Mouse (Mus musculus) lung, embryonic 14.5 days (tissue): ENCODE results near the gene Gm4881. TPM values are rescaled to one million over a fixed set of nuclear protein-coding genes. Genes with fewer than 3 reads are reported as not detected.

Source experiments
- ATAC-seq: fragments of 200-750 bp; cut with Nextera tagmentation; 2 replicates; pipeline ENCODE4 v1.8.0; 2017; ENCODE audit warnings: mild to moderate bottlenecking, moderate TSS enrichment, moderate library complexity; ENCODE audit not compliant: insufficient read depth
- DNase-seq: peaks from one replicate; pipeline ENCODE4 v3.0.0-alpha.2; 2015
- H3K27ac ChIP-seq: fragments of 300-500 bp; sonication (generic); 2 replicates; pipeline ENCODE4 v1.5.1; 2014; ENCODE audit warnings: low read depth, mild to moderate bottlenecking, moderate library complexity
- H3K27me3 ChIP-seq: fragments of 300-500 bp; sonication (generic); 2 replicates; pipeline ENCODE4 v1.6.1; 2014; ENCODE audit warnings: low read length, control low read depth; ENCODE audit not compliant: insufficient read depth
- H3K36me3 ChIP-seq: fragments of 300-500 bp; sonication (generic); 2 replicates; pipeline ENCODE4 v1.6.1; 2014; ENCODE audit warnings: control low read depth; ENCODE audit not compliant: insufficient read depth
- H3K4me1 ChIP-seq: fragments of 300-500 bp; sonication (generic); 2 replicates; pipeline ENCODE4 v1.6.1; 2014; ENCODE audit warnings: antibody characterized with exemption, control low read depth; ENCODE audit not compliant: insufficient read depth
- H3K4me2 ChIP-seq: fragments of 300-500 bp; sonication (generic); 2 replicates; pipeline ENCODE4 v1.6.1; 2014; ENCODE audit warnings: mild to moderate bottlenecking
- H3K4me3 ChIP-seq: fragments of 300-500 bp; sonication (generic); 2 replicates; pipeline ENCODE4 v1.5.1; 2014; ENCODE audit warnings: low read depth, low read length
- H3K9ac ChIP-seq: fragments of 300-500 bp; sonication (generic); 2 replicates; pipeline ENCODE4 v1.6.1; 2014
- H3K9me3 ChIP-seq: fragments of 300-500 bp; sonication (generic); 2 replicates; pipeline ENCODE4 v1.6.1; 2016; ENCODE audit warnings: low read depth, low read length, control low read depth
- CTCF ChIP-seq: IDR thresholded peaks from 2 replicates; pipeline ENCODE4 v1.5.1; 2016; ENCODE audit warnings: antibody characterized with exemption, low read depth
- WGBS: fragments of 180-500 bp; shearing (Covaris S2); extraction: QIAGEN DNeasy Blood & Tissue Kit; methylation state at CpG from one replicate; pipeline ENCODE4 v1.1.7; 2014; 5-methylcytosine and 5-hydroxymethylcytosine counted together
- polyA plus RNA-seq: library from polyadenylated mRNA; unstranded; fragments of >200 nt; fragmentation: Nextera tagmentation; extraction: Ambion mirVana; gene quantifications from 2 replicates; pipeline ENCODE4 v1.2.1, GENCODE M21; 2014

Gm4881 gene
- polyA plus RNA-seq, 1 experiment from 2014 or later = not detected

- TF ChIP-seq CTCF = no peak
- H3K36me3 ChIP-seq = peaks cover 63% of the 10 kb centered on the region
- H3K4me3 ChIP-seq = no peak overlapping the region
- no peak for DNase-seq
- H3K4me2 ChIP-seq = no peak overlapping the region
- H3K27ac ChIP-seq = 0 out of 2 replicates have a peak overlapping the region, but pooled peaks have one; percentile 56
- WGBS = 80% methylated on average over 6 of the region's 6 CpGs
- H3K4me1 ChIP-seq = peaks cover 8% of the 10 kb centered on the region
- no peaks in the 10 kb centered on the region for H3K9me3 ChIP-seq
- no peaks in the 10 kb centered on the region for H3K27me3 ChIP-seq
- H3K9ac ChIP-seq = no peak overlapping the region
- peak; percentile 7; the same call in 1 of the 2 replicates for ATAC-seq
Observed at GRCm38 (mm10) chr7:24889431-24890220, 54.7 kb downstream of the Gm4881 start.

DNA sequence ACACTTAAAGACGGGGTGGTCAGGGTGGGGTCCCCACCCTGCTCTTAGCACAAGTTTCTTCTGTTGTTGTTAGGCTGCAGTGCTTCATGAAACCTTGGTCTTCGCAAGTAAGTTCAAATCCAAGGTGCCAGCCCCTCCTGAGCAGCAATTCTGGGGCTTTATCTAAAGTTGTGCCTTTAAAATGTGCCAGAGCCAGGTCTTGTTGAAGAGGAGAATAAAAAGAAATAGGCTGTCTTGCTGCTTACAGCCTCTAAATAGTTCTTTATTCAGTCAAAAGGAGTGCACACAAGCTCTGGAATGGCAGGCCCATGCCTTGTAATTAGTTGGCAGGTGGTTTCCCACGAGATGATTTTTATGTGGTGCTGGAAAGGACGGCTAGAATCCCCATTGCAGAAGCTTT lies 57.2 kb downstream of the Gm4881 start:
- H3K9me3 ChIP-seq = no peaks in the 10 kb centered on the region
- ATAC-seq = no peak
- H3K4me3 ChIP-seq = peak overlapping the region; percentile 98
- peaks cover 63% of the 10 kb centered on the region for H3K36me3 ChIP-seq
- 79% methylated on average over 4 of the region's 4 CpGs for WGBS
- H3K27ac ChIP-seq = no peak overlapping the region
- H3K9ac ChIP-seq = peak overlapping the region; percentile 100
- no peak for TF ChIP-seq CTCF
- peaks cover 8% of the 10 kb centered on the region for H3K4me1 ChIP-seq
- DNase-seq = no peak
- peak overlapping the region; percentile 95 for H3K4me2 ChIP-seq
- H3K27me3 ChIP-seq = no peaks in the 10 kb centered on the region

GRCm38 (mm10) chr7:24886308-24886633 lies 58.0 kb downstream of the Gm4881 start:
- WGBS = 44% methylated on average over 4 of the region's 4 CpGs
- Histone ChIP-seq H3K4me1 (peaks cover 8% of the 10 kb centered on the region), H3K36me3 (peaks cover 62% of the 10 kb centered on the region), H3K9me3 (no peaks in the 10 kb centered on the region), H3K9ac (peak overlapping the region; percentile 100), H3K4me3 (peak overlapping the region; percentile 98), H3K27ac (peak overlapping the region; percentile 31; the same call in 1 of the 2 replicates), H3K27me3 (no peaks in the 10 kb centered on the region), H3K4me2 (peak overlapping the region; percentile 95)
- no peak for TF ChIP-seq CTCF
- DNase-seq = peak; percentile 19
- no peak for ATAC-seq

GRCm38 (mm10) chr7:24885468-24886307 lies 58.6 kb downstream of the Gm4881 start:
- Histone ChIP-seq H3K4me1 (peaks cover 8% of the 10 kb centered on the region), H3K4me3 (peak overlapping the region; percentile 98), H3K27me3 (no peaks in the 10 kb centered on the region), H3K9ac (peak overlapping the region; percentile 100), H3K4me2 (peak overlapping the region; percentile 95), H3K9me3 (no peaks in the 10 kb centered on the region), H3K36me3 (peaks cover 56% of the 10 kb centered on the region), H3K27ac (peak overlapping the region; percentile 31)
- ATAC-seq (no peak), DNase-seq (no peak)
- 22% methylated on average over 12 of the region's 12 CpGs for WGBS
- TF ChIP-seq CTCF = no peak

DNA sequence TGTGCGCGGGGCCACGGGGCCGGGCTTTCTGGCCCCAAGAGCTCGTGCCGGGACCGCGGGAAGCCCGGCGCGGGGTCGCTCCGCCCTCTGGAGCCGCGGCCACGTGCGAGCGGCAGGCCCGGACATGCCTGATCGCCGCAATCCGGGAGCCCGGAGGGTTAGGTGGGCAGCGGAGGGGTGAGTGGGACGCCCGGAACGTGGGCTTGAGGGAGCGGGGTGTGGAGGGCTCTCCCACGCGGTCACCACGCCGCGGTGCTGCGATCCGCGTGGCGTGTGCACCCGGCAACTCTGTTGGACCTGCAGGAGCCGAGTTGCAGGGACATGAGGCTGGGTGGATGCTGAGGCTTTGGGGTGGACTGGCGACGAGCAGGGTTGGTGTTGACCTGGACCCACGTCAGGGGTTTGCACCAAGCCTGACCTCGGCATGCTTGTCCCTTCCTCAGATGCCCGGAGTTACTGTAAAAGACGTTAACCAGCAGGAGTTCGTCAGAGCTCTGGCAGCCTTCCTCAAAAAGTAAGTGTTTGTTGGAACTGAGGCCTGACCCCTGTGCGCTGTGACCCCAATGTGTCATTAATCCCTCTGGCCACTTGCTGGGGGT lies 59.5 kb downstream of the Gm4881 start:
- ATAC-seq (peak; percentile 4; the same call in 1 of the 2 replicates), DNase-seq (peak; percentile 41)
- H3K27me3 ChIP-seq = no peaks in the 10 kb centered on the region
- WGBS = under 1% methylated on average over 46 of the region's 47 CpGs
- no peaks in the 10 kb centered on the region for H3K9me3 ChIP-seq
- H3K4me3 ChIP-seq = peak overlapping the region; percentile 98
- peak overlapping the region; percentile 92 for H3K27ac ChIP-seq
- H3K9ac ChIP-seq = peak overlapping the region; percentile 100
- peak overlapping the region; percentile 95 for H3K4me2 ChIP-seq
- H3K36me3 ChIP-seq = peaks cover 47% of the 10 kb centered on the region
- H3K4me1 ChIP-seq = peaks cover 8% of the 10 kb centered on the region
- TF ChIP-seq CTCF = no peak

GRCm38 (mm10) chr7:24883896-24884692 lies 60.2 kb downstream of the Gm4881 start, which contains the start of gene Rps19:
TSS of gene Rps19 (plus strand) at chr7:24884371.
- ATAC-seq (peak; percentile 94), DNase-seq (peak; percentile 100)
- TF ChIP-seq CTCF = peak; percentile 57
- peaks cover 40% of the 10 kb centered on the region for H3K36me3 ChIP-seq
- H3K9ac ChIP-seq = peak within 1 kb of the TSS; percentile 100
- peaks cover 8% of the 10 kb centered on the region for H3K4me1 ChIP-seq
- H3K27me3 ChIP-seq = no peaks in the 10 kb centered on the region
- under 1% methylated on average over 57 of the region's 57 CpGs for WGBS
- H3K9me3 ChIP-seq = no peaks in the 10 kb centered on the region
- H3K4me2 ChIP-seq = peak within 1 kb of the TSS; percentile 95
- H3K4me3 ChIP-seq = peak within 1 kb of the TSS; percentile 98
- peak within 1 kb of the TSS; percentile 92 for H3K27ac ChIP-seq
